ENCODE assay signal across 7 mouse cellular contexts in genomic region chr7:75762225-75762624, GRCm38 (mm10).
DNase-seq lines count a peak whose midpoint lies in the region; ATAC-seq and TF ChIP-seq lines count a peak whose summit lies in the region.
"Not testable (repeated sequence)": the region's sequence is repeated elsewhere in the genome, so short reads cannot be mapped to it uniquely, and the experiment has no call there.

No protein-coding gene starts in this region.

- H3K27me3 ChIP-seq in cerebellum, adult 2 months (ENCODE audit: control insufficient read depth, insufficient read depth, low read length); liver, adult 2 months (ENCODE audit: control insufficient read depth, insufficient read depth, low read length); stomach, postnatal 0 days (ENCODE audit: control insufficient read depth, insufficient read depth, low read length): not testable (repeated sequence)

- not testable (repeated sequence) for H3K4me2 ChIP-seq in stomach, postnatal 0 days (replicated peaks; ENCODE audit: low read depth)

- WGBS in cerebellum, adult 2 months: 34% methylated on average over 2 of the region's 2 CpGs
- WGBS in liver, adult 2 months: 72% methylated on average over 2 of the region's 2 CpGs
- 60% methylated on average over 1 of the region's 2 CpGs for WGBS in stomach, postnatal 0 days

- intact Hi-C loops in heart, postnatal 10 days (cut with DNase I): not testable (repeated sequence)

- not testable (repeated sequence) for H3K79me2 ChIP-seq in liver, adult 2 months (ENCODE audit: control insufficient read depth, insufficient read depth, low read length)

- H3K9me3 ChIP-seq in stomach, postnatal 0 days (ENCODE audit: control insufficient read depth, low read length): not testable (repeated sequence)

- H3K9ac ChIP-seq in liver, adult 2 months (ENCODE audit: low read depth, low read length); stomach, postnatal 0 days (ENCODE audit: low read length): not testable (repeated sequence)

- not testable (repeated sequence) for H3K4me1 ChIP-seq in cerebellum, adult 2 months (ENCODE audit: control insufficient read depth, insufficient read depth, low read length); liver, adult 2 months (ENCODE audit: control insufficient read depth, insufficient read depth, low read length); stomach, postnatal 0 days (replicated peaks; ENCODE audit: control insufficient read depth, insufficient read depth)

- TF ChIP-seq EP300 in stomach, postnatal 0 days (optimal IDR thresholded peaks at IDR 0.05): not testable (repeated sequence)

- H3K36me3 ChIP-seq in liver, adult 2 months (ENCODE audit: control insufficient read depth, insufficient read depth, low read length); stomach, postnatal 0 days (ENCODE audit: control insufficient read depth, insufficient read depth, low read length): not testable (repeated sequence)

- not testable (repeated sequence) for TF ChIP-seq CTCF in cerebellum, adult 2 months (IDR thresholded peaks at IDR 0.05; ENCODE audit: borderline replicate concordance, insufficient read depth, low read depth, low read length); liver, adult 2 months (IDR thresholded peaks at IDR 0.05; ENCODE audit: low read depth, low read length); stomach, postnatal 0 days (IDR thresholded peaks at IDR 0.05; ENCODE audit: low read depth)

- ATAC-seq in stomach, postnatal 0 days (ENCODE audit: low FRiP score, low TSS enrichment): peak; percentile 71

- peak; percentile 66 for DNase-seq in adrenal gland, postnatal 10 days
- peak; percentile 23 to 41 for DNase-seq in cerebellum, adult 2 months
- DNase-seq in cerebellum, postnatal 25 days: peak; percentile 24 to 65
- peak; percentile 94 for DNase-seq in heart, adult 11 months
- DNase-seq in heart, postnatal 10 days: peak; percentile 42 to 50
- peak; percentile 57 for DNase-seq in liver, adult 2 months (ENCODE audit: extremely low read depth, low read depth, low spot score)
- DNase-seq in stomach, postnatal 0 days (ENCODE audit: low spot score): not testable (repeated sequence)

- not testable (repeated sequence) for TF ChIP-seq POLR2A in cerebellum, adult 2 months (IDR thresholded peaks at IDR 0.05; ENCODE audit: borderline replicate concordance, insufficient read depth, low read length); liver, adult 2 months (IDR thresholded peaks at IDR 0.05; ENCODE audit: extremely low read depth, insufficient read depth, low read length)

- H3K27ac ChIP-seq in cerebellum, adult 2 months (ENCODE audit: insufficient read depth, low read length); liver, adult 2 months (replicated peaks; ENCODE audit: insufficient read depth, low read depth, low read length); stomach, postnatal 0 days (replicated peaks): not testable (repeated sequence)

- not testable (repeated sequence) for H3K4me3 ChIP-seq in cerebellum, adult 2 months (replicated peaks; ENCODE audit: insufficient read depth, low read depth, low read length); liver, adult 2 months (ENCODE audit: insufficient read depth, low read depth, low read length); stomach, postnatal 0 days (ENCODE audit: low read depth, low read length)
